Mouse (Mus musculus): Measurements from ENCODE around the gene Stk33.
"Not testable (repeated sequence)": the region's sequence is repeated elsewhere in the genome, so short reads cannot be mapped to it uniquely, and the experiment has no call there.

Stk33 gene

GRCm38 (mm10) chr7:109438781-109439591 lies at the start of gene Stk33:
TSS of gene Stk33 (minus strand) at chr7:109439081.
- DNase-seq, result peak; percentile 59

GRCm38 (mm10) chr7:109484221-109484620 lies 45.3 kb upstream of the Stk33 start:
- no peak for DNase-seq

- peak; percentile 54 for DNase-seq
These were observed 41.9 kb upstream of the Stk33 start for GRCm38 (mm10) chr7:109480765-109481197.

DNA sequence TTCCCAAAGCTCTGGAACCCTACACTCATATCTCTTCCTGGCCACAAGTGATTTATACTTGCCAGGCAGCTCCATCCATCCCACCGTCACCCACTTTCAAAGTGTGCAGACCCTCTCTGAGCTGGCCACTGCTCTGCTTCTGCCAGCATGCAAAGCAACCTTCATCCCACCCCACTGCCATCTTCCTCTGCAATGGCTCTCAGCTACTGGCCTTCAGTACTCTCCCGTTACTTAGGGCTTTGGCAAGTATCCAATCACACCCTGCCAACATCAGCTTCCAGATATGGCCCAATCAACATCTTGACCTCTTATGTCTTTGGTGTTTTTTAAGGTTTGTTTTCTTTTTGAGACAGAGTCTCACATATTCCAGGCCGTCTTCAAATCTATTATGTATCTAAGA lies 39.0 kb upstream of the Stk33 start:
- DNase-seq, result no peak

DNA sequence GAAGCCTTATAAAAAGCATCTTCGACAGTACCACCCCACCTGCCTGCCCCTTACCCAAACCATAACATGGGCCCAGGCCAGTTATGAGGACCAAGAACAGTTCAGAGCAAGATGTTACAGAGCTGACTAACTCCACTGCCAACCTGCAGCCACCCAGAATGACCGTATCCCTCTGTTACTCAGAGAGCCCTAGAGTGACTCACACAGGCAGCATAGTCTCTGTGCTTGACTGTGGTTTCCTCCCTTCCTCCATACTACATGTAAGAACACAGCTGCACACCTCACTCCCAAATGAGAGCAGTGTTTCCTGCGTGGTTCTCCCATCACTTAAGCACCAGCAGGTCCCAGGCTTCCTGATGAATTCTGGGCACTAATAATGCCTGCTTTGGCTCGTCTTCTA lies 31.8 kb upstream of the Stk33 start:
- no peak for DNase-seq

DNA sequence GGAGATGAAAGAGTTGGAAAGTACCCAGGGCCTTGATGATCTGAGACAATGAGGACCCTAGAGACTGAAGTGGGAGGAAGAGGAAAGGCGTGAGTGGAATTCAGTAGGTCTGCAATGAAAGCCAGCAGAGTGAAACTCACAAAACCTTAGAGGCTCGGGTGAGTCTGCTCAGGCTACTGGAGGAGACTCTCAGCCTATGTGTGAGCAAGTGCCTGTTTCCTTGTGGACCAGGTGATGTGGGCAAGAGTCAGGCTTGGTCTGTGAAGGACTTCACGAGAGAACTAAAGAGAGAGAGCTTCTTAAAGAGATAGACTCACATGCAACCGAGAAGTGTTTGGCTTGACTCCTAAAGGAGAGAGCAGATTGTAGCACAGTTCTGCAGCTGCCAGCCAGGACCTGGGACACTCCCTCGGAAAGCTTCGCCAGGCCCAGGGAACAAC lies 29.4 kb upstream of the Stk33 start:
- peak; percentile 39 for DNase-seq

DNA sequence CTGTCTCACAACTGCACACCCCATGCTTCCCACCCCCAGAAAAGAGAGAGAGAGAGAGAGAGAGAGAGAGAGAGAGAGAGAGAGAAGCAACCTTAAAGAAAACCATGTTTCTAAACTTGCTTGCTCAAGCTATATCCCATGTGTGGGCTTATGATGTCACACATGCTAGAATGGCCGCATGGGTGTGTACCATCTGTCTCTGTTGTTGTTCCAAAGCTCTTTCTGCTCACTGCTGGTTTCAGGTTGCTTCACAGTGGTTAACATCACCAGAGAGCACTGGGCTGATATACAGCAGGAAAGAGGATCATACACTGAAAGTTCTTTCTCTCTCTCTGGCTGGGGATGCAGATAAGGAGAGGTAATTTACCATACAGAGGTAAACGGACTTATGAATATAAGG lies 28.7 kb upstream of the Stk33 start:
- no peak for DNase-seq

DNA sequence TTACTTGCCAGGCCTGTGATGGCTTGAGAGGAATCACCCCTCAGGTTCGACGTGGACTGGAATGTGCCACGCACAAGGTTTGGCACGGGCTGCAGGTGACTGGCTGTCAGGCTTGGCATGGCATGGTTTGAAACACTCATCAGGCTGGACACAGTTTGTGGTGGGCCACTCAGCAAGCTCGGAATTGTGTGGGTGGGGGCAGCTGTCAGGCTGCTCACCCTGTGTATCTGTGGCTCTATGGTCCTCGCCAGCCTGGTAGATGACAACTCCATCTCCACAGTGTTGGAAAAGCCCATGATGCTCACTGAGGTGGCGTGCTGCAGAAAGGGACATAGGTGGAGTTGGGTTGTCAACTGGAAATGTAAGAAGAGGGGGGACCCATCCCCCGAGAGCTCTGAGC lies 21.8 kb upstream of the Stk33 start:
- no peak for DNase-seq

DNA sequence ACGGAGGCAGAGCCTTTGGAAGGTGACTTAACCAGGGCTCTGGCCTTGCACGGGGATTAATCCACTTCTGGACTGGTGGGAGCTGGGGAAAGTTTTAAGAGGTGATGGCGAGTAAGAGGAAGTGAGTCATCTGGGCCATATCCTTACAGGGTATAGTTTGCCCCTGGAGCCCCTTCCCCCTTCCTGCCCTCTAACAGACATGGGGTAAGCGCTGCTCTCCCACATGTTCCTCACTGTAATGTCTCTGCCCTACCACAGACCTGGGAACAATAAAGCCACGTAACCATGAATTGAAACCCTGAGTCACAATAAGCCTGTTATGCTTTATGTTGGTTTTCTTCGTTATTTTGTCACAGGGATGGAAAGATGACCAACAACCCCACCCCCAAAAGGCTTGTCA lies 17.7 kb upstream of the Stk33 start:
- DNase-seq, result no peak

GRCm38 (mm10) chr7:109455748-109456147 lies 16.9 kb upstream of the Stk33 start:
- DNase-seq, result no peak

DNA sequence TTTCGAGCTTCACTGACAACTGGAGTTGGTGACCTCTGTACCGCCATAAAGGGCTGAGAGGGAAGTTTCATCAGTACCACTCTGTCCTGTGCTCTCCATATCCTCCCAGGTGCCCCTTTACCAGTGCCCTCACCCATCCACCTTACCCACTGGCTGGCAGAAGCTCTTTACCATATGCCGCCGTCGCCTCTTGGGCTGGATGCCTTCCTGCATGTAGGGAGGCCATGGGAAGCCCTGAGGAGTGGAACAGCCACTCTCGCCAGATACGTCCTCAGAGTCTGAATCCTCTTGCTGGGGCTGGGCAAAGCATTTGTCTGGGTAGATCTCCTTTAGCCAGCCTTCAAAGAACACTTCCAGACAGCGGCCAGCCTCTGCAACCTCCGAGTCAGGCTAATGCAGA lies 16.0 kb upstream of the Stk33 start:
- no peak for DNase-seq

DNA sequence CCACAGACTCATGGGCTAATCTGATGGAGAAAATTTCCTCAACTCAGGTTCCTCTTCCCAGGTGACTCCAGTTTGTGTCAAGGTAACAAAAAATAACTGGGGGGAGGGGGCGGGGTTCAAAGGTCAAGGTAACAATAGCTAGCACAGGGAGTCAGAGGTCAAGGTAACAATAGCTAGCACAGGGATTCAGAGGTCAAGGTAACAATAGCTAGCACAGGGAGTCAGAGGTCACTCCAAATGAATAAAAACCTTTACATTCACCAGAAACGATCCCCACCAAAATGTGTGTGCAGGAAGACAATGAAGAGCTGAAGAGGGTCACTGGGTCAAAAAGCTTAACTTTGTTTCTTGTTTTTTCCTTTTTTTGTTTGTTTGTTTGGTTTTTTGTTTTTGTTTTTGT lies 9.2 kb upstream of the Stk33 start:
- DNase-seq, result no peak

- DNase-seq, result peak; percentile 53
These were observed 6.1 kb upstream of the Stk33 start for GRCm38 (mm10) chr7:109445012-109445411.

GRCm38 (mm10) chr7:109442739-109443138 lies 3.9 kb upstream of the Stk33 start:
- peak; percentile 14 for DNase-seq

DNA sequence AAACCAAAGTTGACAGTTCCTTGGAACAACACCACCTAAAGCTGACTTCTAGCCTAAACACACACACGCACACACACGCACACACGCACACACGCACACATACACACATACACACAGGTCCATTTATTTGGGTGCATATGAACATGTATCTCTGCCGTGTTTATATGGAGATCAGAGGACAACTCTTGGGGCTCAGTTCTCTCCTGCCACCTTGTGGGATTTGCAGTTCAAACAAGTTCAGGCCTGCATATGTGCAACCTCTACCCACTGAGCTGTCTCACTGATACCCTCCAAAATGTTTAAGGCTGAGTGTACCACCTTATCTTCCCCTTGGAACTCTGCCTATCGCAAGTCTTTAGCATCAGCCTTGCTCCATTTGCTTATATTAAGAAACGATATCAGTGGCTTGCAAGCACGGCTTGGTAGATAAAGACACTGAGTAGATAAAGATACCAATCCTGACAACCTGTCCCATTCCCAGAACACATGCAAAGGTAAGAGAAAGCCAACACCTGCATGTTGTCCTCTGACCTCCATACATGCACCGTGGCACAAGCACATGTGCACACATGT lies 1.9 kb upstream of the Stk33 start:
- DNase-seq, result no peak

DNA sequence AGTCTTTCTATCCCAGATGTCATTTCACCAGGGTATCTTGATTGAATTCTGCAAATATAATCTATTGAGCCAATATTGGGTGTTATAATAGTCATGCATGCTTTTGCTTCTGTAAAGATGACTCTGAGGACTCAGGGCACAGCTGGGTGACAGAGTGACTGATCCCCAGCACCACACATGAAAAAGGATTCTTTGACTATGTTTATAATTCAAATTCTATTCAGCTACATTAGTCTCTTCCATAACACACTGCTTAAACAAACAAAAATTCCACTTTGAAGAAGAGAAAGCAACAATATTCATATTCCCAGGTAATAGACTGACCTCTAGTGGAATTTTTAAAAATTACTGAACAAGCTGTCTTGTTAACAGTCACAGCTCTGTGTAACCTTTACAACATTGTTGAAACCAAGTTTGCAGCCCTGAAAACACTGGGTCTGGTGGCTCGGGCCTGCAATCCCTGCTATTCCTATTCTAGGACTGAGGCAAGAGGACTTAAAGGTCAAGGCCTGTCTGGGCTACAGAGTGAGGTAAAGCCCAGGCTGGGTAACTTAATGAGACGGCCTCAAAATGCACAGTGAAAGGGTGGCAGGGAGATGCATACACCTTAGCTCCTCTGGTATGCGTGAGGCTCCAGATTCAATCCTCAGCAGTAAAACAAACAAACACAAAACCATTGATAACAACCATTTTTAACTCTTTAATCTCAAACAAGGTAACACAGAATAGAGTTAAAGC lies 14.3 kb downstream of the Stk33 start:
- no peak for DNase-seq

DNA sequence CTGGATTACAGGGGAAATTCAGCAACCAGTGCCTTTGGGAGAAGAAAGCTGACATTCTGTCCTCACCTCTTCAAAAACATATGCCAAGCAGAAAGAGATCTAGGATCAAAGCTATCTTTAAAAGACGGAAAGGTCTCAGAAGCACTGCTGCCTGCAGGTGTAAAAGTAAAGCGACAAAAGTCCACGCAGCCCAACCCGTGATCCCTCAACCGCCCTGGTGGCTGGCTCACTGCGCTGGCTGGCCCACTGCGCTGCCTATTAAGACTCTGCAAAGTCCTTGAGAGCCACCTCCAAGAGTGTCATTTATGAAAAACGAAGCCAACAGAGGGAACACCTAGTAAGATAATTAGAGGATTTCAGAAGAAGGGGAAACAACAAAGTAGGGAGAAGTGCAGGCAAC lies 16.1 kb downstream of the Stk33 start:
- DNase-seq, result no peak

DNA sequence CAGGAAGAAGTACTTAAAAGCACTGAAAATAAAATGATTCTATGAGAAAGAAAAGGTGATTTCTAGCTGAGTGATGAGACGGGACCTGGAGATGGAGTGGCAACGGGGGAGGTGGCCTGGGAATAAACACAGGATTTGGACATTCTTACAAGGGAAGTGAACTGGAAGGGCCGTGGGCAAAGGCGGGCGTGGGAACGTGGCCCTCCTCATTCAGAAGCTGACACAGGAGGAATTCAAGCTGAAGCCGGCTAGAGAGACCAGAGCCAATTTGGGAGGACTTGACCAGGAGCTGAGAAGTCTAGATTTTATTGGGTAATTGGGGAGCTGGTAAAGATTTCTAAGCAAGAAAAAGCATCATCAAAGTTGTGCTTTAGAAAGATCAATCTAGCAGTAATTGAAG lies 33.4 kb downstream of the Stk33 start:
- DNase-seq, result no peak

DNA sequence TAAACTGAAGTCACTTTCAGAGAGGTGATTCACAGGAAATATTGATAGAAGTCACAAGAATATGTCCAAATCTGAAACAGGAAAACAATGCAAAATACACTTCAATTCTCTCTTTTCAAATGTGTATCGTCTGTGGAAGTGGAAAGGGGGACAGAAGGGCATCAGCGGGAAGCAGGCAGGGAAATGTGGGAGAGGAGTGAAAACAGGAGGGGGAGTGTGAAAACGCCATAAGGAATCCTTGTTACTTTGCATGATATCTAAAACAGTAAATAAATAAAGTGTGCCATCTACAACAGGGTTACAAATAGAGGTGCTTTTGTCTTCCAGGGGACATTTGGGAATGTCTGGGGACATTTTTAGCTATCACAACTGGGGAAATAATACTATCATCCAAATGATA lies 39.6 kb downstream of the Stk33 start:
- no peak for DNase-seq

DNA sequence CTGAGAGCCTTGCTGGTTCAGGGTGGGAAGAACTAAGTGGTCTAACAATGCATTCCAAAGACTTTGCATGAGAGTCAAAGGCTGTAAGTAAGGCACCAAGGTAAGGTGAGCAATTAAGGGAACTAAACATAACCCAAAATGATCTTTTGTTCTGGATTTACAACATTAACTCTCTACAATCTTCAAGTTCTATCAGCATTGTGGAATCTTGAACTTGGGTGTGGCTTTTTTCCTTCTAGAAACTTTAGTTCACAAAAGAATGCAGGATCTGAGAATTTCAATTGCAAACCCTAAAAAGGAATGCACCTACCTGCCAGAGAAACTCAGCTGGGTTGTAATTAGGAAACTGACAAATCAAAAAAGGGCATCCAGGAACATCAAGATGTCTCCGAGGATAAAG lies 57.8 kb downstream of the Stk33 start:
- no peak for DNase-seq

DNA sequence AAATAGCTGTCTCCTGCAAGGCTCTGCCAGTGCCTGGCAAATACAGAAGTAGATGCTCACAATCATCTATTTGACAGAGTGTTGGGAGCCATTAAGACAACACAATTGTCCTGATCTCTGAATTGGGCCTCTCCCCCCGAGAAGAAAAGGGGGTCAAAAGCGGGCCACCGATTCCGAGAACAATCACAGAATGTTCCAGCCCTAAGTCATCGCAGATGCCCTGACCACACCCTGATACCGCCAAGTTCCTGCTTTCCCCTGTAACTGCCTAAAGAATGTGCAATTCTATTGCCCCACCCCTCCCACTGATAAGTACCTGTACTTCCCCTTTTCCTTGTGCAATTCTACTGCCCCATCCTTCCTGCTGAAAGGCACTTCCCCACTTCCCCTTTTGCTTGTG lies 65.3 kb downstream of the Stk33 start:
- not testable (repeated sequence) for DNase-seq

DNA sequence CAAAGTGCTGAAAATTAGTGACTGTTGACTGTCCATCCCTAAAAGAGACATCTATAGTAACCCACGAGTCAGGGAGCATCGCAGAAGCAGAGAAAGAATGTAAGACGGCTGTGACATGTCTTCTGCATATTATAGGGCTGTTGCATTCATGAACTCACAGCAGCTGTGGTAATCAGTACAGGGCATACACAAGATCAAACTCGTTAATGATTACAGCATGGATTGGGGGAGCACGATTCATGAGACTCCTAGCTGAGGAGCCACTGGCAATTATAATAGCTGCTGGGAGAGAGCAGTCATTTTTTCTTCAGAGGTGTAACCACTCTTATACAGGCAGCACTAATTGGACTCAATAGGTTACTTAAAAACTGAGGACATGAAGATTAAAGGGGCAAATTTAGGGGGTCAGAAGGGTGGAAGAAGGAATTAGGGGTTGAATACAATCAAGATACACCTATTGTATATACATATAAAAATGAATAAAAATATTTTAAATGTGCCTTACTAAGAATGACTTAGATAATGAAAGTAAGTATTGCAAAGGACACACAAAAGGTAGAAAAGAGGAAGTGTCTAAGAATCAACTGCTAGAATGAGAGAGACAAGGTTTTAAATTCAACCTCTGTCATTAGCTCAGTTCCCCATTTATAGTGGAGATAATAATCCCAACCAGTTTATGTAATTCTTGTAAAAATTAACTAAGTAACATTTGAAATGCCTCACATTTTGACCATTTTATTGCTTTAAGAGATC lies 80.3 kb downstream of the Stk33 start:
- DNase-seq, result no peak

GRCm38 (mm10) chr7:109357877-109358276 lies 81.0 kb downstream of the Stk33 start:
- no peak for DNase-seq

Data from lung, postnatal 10 days (tissue).